Mouse (Mus musculus): ENCODE data around the gene A930002H24Rik. TPM values are rescaled to one million over a fixed set of nuclear protein-coding genes. Genes with fewer than 3 reads are reported as not detected.

The A930002H24Rik gene
- polyA plus RNA-seq, 1 experiment, result not detected

DNA sequence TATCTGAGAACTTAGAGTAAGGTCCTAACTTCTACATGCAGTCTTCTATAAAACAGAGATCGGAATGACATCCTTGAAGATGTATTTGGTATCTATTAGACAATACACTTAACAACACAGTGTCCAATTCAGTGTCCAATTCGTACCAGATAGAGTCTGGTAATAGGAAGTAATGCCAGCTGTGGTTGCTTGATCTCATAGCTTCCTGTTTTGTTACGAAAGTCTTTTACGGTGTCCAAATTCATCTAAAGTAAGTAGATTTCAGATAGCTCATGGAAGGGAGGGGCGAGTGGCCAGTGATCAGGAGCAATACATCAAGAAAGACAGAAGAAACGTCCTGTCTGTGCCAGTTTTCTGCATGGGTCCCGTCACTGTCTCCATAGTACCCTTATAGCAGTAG, 36.8 kb downstream of the A930002H24Rik start:
- TF ChIP-seq CTCF (IDR thresholded peaks at IDR 0.05; ENCODE audit: borderline replicate concordance, control insufficient read depth, extremely low read depth, insufficient read depth, low read length, poor library complexity), result no peak
- TF ChIP-seq POLR2A (IDR thresholded peaks at IDR 0.05; ENCODE audit: control insufficient read depth, extremely low read depth, insufficient read depth, low read length, poor library complexity), result no peak
- Histone ChIP-seq H3K27ac (ENCODE audit: control insufficient read depth, insufficient read depth, low read length) (no peak overlapping the region), H3K27me3 (ENCODE audit: control insufficient read depth, insufficient read depth, low read length) (no peaks in the 10 kb centered on the region), H3K4me3 (ENCODE audit: control insufficient read depth, insufficient read depth, low read length) (no peak overlapping the region), H3K4me1 (replicated peaks; ENCODE audit: control insufficient read depth, insufficient read depth, low read length) (no peaks in the 10 kb centered on the region), H3K36me3 (ENCODE audit: control insufficient read depth, insufficient read depth, low read length) (no peaks in the 10 kb centered on the region)
- no peak for DNase-seq
- 39% methylated on average over 7 of the region's 7 CpGs for WGBS

DNA sequence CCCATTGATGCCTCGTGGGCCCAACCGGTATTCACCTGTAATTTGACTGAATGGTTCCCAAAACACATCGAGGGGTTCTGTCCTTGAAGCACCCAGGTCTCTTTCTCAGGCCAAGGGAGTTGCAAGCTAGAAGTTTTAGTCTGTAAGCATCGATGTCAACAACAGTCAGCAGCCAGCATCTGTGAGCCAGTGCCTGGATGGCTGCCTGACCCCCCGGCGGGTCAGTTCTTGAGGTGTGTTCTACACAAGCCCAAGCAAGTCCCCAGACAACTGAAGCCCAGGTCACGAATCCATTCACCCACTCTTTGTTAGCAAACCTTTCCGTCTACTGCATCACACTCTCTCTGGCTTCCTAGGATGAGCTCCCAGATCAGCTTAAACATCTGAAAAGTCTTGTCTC, 37.4 kb downstream of the A930002H24Rik start:
- no peak overlapping the region for H3K27ac ChIP-seq (ENCODE audit: control insufficient read depth, insufficient read depth, low read length)
- TF ChIP-seq POLR2A (IDR thresholded peaks at IDR 0.05; ENCODE audit: control insufficient read depth, extremely low read depth, insufficient read depth, low read length, poor library complexity) (no peak), CTCF (IDR thresholded peaks at IDR 0.05; ENCODE audit: borderline replicate concordance, control insufficient read depth, extremely low read depth, insufficient read depth, low read length, poor library complexity) (no peak)
- DNase-seq, result no peak
- H3K36me3 ChIP-seq (ENCODE audit: control insufficient read depth, insufficient read depth, low read length), result no peaks in the 10 kb centered on the region
- no peak overlapping the region for H3K4me3 ChIP-seq (ENCODE audit: control insufficient read depth, insufficient read depth, low read length)
- H3K4me1 ChIP-seq (replicated peaks; ENCODE audit: control insufficient read depth, insufficient read depth, low read length), result no peaks in the 10 kb centered on the region
- no peaks in the 10 kb centered on the region for H3K27me3 ChIP-seq (ENCODE audit: control insufficient read depth, insufficient read depth, low read length)
- 89% methylated on average over 8 of the region's 8 CpGs for WGBS

DNA sequence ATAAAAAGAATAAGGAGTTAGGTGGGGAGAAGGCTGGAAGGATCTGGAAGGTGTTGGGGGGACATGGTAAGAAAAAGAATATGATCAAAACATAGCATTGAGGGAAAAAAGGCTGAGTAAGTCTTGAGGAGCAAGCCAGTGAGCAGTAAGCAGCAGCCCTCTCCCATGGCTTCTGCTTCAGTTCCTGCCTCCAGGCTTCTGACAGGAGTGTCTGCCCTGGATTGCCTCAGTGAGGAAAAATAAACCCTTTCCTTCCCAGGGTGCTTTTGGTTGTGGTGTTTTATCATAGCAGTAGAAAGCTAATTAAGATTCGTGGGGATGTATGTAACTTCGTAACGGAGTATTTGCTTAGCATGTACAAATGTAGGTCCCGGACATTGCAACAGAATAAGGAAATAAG, 39.5 kb downstream of the A930002H24Rik start:
- WGBS, result 98% methylated on average over 4 of the region's 4 CpGs
- Histone ChIP-seq H3K27ac (ENCODE audit: control insufficient read depth, insufficient read depth, low read length) (no peak overlapping the region), H3K36me3 (ENCODE audit: control insufficient read depth, insufficient read depth, low read length) (no peaks in the 10 kb centered on the region), H3K4me3 (ENCODE audit: control insufficient read depth, insufficient read depth, low read length) (no peak overlapping the region), H3K27me3 (ENCODE audit: control insufficient read depth, insufficient read depth, low read length) (no peaks in the 10 kb centered on the region), H3K4me1 (replicated peaks; ENCODE audit: control insufficient read depth, insufficient read depth, low read length) (no peaks in the 10 kb centered on the region)
- TF ChIP-seq POLR2A (IDR thresholded peaks at IDR 0.05; ENCODE audit: control insufficient read depth, extremely low read depth, insufficient read depth, low read length, poor library complexity), result no peak
- TF ChIP-seq CTCF (IDR thresholded peaks at IDR 0.05; ENCODE audit: borderline replicate concordance, control insufficient read depth, extremely low read depth, insufficient read depth, low read length, poor library complexity), result no peak
- DNase-seq, result no peak

DNA sequence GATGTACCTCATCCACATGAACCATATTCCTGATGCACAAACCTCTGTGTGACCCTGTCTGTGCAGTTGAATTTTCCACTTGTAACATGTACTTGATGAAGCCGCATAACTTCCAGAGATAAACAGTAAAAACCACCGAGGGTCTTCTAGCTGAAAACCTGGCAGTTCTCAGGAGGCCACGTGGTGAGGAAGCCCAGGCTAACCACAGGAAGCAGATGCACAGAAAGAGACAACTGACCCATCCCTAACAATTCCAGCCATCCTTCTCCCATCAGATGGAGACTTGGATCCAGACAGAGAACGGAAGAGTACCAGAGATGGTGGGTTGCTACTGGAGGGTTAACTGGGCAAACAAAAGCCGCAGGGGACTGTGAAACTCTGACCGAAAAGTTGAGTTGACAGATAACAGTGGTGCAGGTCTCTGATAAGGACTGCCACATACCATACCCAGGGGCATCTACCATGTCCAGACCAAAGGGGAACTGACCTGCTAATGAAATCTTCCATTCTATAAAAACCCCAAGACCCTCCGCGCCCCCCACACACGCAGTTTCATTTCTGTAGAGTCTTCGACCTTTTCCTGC, 45.1 kb downstream of the A930002H24Rik start:
- H3K4me1 ChIP-seq (replicated peaks; ENCODE audit: control insufficient read depth, insufficient read depth, low read length), result no peaks in the 10 kb centered on the region
- 46% methylated on average over 10 of the region's 10 CpGs for WGBS
- TF ChIP-seq POLR2A (IDR thresholded peaks at IDR 0.05; ENCODE audit: control insufficient read depth, extremely low read depth, insufficient read depth, low read length, poor library complexity), result no peak
- TF ChIP-seq CTCF (IDR thresholded peaks at IDR 0.05; ENCODE audit: borderline replicate concordance, control insufficient read depth, extremely low read depth, insufficient read depth, low read length, poor library complexity), result no peak
- no peaks in the 10 kb centered on the region for H3K36me3 ChIP-seq (ENCODE audit: control insufficient read depth, insufficient read depth, low read length)
- H3K27me3 ChIP-seq (ENCODE audit: control insufficient read depth, insufficient read depth, low read length), result no peaks in the 10 kb centered on the region
- DNase-seq, result no peak
- no peak overlapping the region for H3K4me3 ChIP-seq (ENCODE audit: control insufficient read depth, insufficient read depth, low read length)
- no peak overlapping the region for H3K27ac ChIP-seq (ENCODE audit: control insufficient read depth, insufficient read depth, low read length)

DNA sequence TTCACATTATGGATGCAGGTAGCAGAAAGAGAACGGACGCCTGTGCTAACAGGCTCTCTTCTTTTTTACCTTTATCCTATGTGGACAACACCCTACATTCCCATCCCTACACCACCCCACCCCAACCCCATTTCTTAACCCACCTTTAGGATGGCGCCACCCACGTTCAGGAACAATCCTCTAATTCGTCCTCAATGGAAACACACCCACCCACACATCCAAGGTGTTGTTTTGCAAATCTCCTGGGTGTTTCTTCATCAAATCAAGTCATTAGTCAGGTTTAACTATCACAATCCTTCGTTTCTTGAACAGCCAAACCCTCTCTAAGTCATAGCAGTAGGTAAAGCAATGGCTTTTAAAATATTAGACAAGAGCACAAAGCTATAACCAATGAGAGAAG, 50.0 kb downstream of the A930002H24Rik start:
- H3K4me3 ChIP-seq (ENCODE audit: control insufficient read depth, insufficient read depth, low read length), result no peak overlapping the region
- no peaks in the 10 kb centered on the region for H3K36me3 ChIP-seq (ENCODE audit: control insufficient read depth, insufficient read depth, low read length)
- TF ChIP-seq CTCF (IDR thresholded peaks at IDR 0.05; ENCODE audit: borderline replicate concordance, control insufficient read depth, extremely low read depth, insufficient read depth, low read length, poor library complexity), result no peak
- no peak for TF ChIP-seq POLR2A (IDR thresholded peaks at IDR 0.05; ENCODE audit: control insufficient read depth, extremely low read depth, insufficient read depth, low read length, poor library complexity)
- no peak overlapping the region for H3K27ac ChIP-seq (ENCODE audit: control insufficient read depth, insufficient read depth, low read length)
- no peaks in the 10 kb centered on the region for H3K4me1 ChIP-seq (replicated peaks; ENCODE audit: control insufficient read depth, insufficient read depth, low read length)
- WGBS, result 85% methylated on average over 6 of the region's 6 CpGs
- DNase-seq, result no peak
- no peaks in the 10 kb centered on the region for H3K27me3 ChIP-seq (ENCODE audit: control insufficient read depth, insufficient read depth, low read length)

Other genes starting within 250 kb of the A930002H24Rik start
- 0.68 and 0.69 TPM in 2 replicates for gene Fer, start 729 bp downstream of the A930002H24Rik start, polyA plus RNA-seq (2012; rRNA removed)

All from thymus, adult 2 months (tissue).